Mouse (Mus musculus) kidney, embryonic 14.5 days (tissue): ENCODE measurements at regions not wholly inside any gene's neighbourhood (a gene's known extent, or its start where the extent isn't known, plus 50 kb on each side); places are given as distances from the start of the nearest gene placed in this dataset.

Experiments
- ATAC-seq: fragments of 200-750 bp; cut with Nextera tagmentation; 2 replicates; pipeline ENCODE4 v1.8.0; 2017; ENCODE audit warnings: moderate number of reproducible peaks, mild to moderate bottlenecking, moderate TSS enrichment, moderate library complexity; ENCODE audit not compliant: low FRiP score, low TSS enrichment
- H3K27ac ChIP-seq: fragments of 300-500 bp; sonication (generic); 2 replicates; pipeline ENCODE4 v1.5.1; 2014; ENCODE audit warnings: low read depth, mild to moderate bottlenecking, low read length, moderate library complexity, mixed read lengths
- H3K27me3 ChIP-seq: fragments of 300-500 bp; sonication (generic); 2 replicates; pipeline ENCODE4 v1.6.1; 2014; ENCODE audit warnings: mild to moderate bottlenecking, low read length; ENCODE audit not compliant: control insufficient read depth, insufficient read depth
- H3K36me3 ChIP-seq: fragments of 300-500 bp; sonication (generic); 2 replicates; pipeline ENCODE4 v1.6.1; 2014; ENCODE audit warnings: low read length, mixed read lengths; ENCODE audit not compliant: control insufficient read depth, insufficient read depth
- H3K4me1 ChIP-seq: fragments of 300-500 bp; sonication (generic); 2 replicates; pipeline ENCODE4 v1.6.1; 2014; ENCODE audit warnings: low read length, mixed read lengths; ENCODE audit not compliant: control insufficient read depth, insufficient read depth
- H3K4me2 ChIP-seq: fragments of 300-500 bp; sonication (generic); replicated peaks from 2 replicates; pipeline ENCODE4 v1.6.1; 2014; ENCODE audit warnings: low read depth, mild to moderate bottlenecking, low read length
- H3K4me3 ChIP-seq: fragments of 300-500 bp; sonication (generic); 2 replicates; pipeline ENCODE4 v1.5.1; 2014; ENCODE audit warnings: mild to moderate bottlenecking, low read length
- H3K9ac ChIP-seq: fragments of 300-500 bp; sonication (generic); 2 replicates; pipeline ENCODE4 v1.6.1; 2014; ENCODE audit warnings: low read depth, mild to moderate bottlenecking, low read length, moderate library complexity
- H3K9me3 ChIP-seq: fragments of 300-500 bp; sonication (generic); 2 replicates; pipeline ENCODE4 v1.6.1; 2016; ENCODE audit warnings: low read length; ENCODE audit not compliant: control insufficient read depth
- WGBS: fragments of 180-500 bp; shearing (Covaris S2); extraction: QIAGEN DNeasy Blood & Tissue Kit; methylation state at CpG from one replicate; pipeline ENCODE4 v1.1.7; 2014; 5-methylcytosine and 5-hydroxymethylcytosine counted together

- Histone ChIP-seq H3K4me2 (no peak overlapping the region), H3K36me3 (no peaks in the 10 kb centered on the region), H3K27ac (no peak overlapping the region), H3K4me1 (no peaks in the 10 kb centered on the region), H3K4me3 (no peak overlapping the region), H3K27me3 (no peaks in the 10 kb centered on the region), H3K9ac (no peak overlapping the region), H3K9me3 (no peaks in the 10 kb centered on the region)
- 92% methylated on average over 6 of the region's 6 CpGs for WGBS
- ATAC-seq: no peak
Measured at GRCm38 (mm10) chr12:65681826-65682225, 456.5 kb downstream of the Wdr20rt start.

DNA sequence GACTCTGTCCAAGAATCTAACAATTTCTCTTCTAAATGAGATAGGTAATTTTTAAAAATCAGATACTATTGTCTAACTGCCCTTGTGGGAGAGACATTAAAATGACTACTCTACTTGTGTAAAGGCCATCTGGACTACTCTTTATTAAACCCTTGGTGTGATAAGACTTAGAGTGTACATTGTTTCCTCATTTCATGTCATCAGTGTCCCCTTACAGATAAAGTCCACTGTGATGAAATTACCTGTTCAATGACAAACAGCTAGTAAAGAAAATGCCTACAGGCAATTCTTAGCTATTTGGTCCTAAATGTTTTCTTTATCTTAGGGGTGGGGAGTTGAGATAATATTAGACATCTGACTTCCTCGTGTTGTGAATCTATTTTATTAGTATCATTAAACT, 479.7 kb downstream of the Wdr20rt start:
- no peak for ATAC-seq
- Histone ChIP-seq H3K4me3 (no peak overlapping the region), H3K9me3 (no peaks in the 10 kb centered on the region), H3K36me3 (no peaks in the 10 kb centered on the region), H3K27me3 (no peaks in the 10 kb centered on the region), H3K4me2 (no peak overlapping the region), H3K4me1 (no peaks in the 10 kb centered on the region), H3K9ac (no peak overlapping the region), H3K27ac (no peak overlapping the region)
- 47% methylated on average over 1 of the region's 1 CpGs for WGBS

DNA sequence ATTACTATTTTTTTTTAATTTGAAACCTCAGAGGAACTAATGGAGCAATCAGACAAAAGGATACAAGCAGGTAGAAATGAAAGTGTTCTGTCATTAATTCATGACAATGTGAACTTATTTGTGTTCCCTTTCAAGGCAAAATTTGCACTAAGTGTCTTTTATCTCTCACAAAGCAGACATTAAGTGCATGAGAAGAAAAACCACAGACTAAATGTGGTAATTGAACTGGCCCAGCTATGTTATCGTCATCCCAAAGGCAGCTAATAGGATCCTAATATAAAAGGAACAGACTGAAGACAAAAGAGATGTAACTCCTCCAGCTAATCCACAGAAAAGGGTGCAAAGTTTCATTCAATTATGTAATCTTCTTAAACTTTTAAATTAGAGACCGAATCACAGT, 487.0 kb downstream of the Wdr20rt start:
- H3K27ac ChIP-seq: no peak overlapping the region
- ATAC-seq: no peak

More for the DNA sequence above, 487.0 kb downstream of the Wdr20rt start:
- Histone ChIP-seq H3K4me3 (no peak overlapping the region), H3K36me3 (no peaks in the 10 kb centered on the region), H3K4me2 (no peak overlapping the region), H3K27me3 (no peaks in the 10 kb centered on the region), H3K9me3 (no peaks in the 10 kb centered on the region), H3K9ac (no peak overlapping the region), H3K4me1 (no peaks in the 10 kb centered on the region)
- WGBS: 88% methylated on average over 2 of the region's 2 CpGs
